ENCODE assay signal across 8 mouse cellular contexts in genomic region chr7:102221899-102222298, GRCm38 (mm10). TPM values are rescaled to one million over a fixed set of nuclear protein-coding genes. Genes with fewer than 3 reads are reported as not detected.
DNase-seq lines count a peak whose midpoint lies in the region; ATAC-seq and TF ChIP-seq lines count a peak whose summit lies in the region.

No protein-coding gene starts in this region.

- no peak for TF ChIP-seq EP300 in lung, postnatal 0 days (IDR thresholded peaks at IDR 0.05)

- H3K27me3 ChIP-seq in cerebellum, adult 2 months (ENCODE audit: control insufficient read depth, insufficient read depth, low read length), result no peaks in the 10 kb centered on the region
- no peaks in the 10 kb centered on the region for H3K27me3 ChIP-seq in lung, postnatal 0 days (replicated peaks; ENCODE audit: insufficient read depth, low read length)
- H3K27me3 ChIP-seq in limb, embryonic 14.5 days (ENCODE audit: control insufficient read depth, insufficient read depth, low read length), result no peaks in the 10 kb centered on the region
- H3K27me3 ChIP-seq in stomach, embryonic 16.5 days (ENCODE audit: control insufficient read depth, insufficient read depth, low read length), result no peaks in the 10 kb centered on the region

- TF ChIP-seq POLR2A in cerebellum, adult 2 months (IDR thresholded peaks at IDR 0.05; ENCODE audit: borderline replicate concordance, insufficient read depth, low read length), result no peak
- no peak for TF ChIP-seq POLR2A in lung, adult 2 months (IDR thresholded peaks at IDR 0.05; ENCODE audit: borderline replicate concordance, extremely low read depth, low read depth, low read length)
- no peak for TF ChIP-seq POLR2A in limb, embryonic 14.5 days (IDR thresholded peaks at IDR 0.05; ENCODE audit: borderline replicate concordance, extremely low read depth, insufficient read depth, insufficient read length)

- H3K4me1 ChIP-seq in cerebellum, adult 2 months (ENCODE audit: control insufficient read depth, insufficient read depth, low read length), result no peaks in the 10 kb centered on the region
- peaks cover 7% of the 10 kb centered on the region; the same call in 1 of the 2 replicates for H3K4me1 ChIP-seq in lung, postnatal 0 days (ENCODE audit: insufficient read depth, low read depth, low read length)
- peaks cover 9% of the 10 kb centered on the region for H3K4me1 ChIP-seq in lung, adult 2 months (ENCODE audit: control insufficient read depth, insufficient read depth, low read length)
- H3K4me1 ChIP-seq in limb, embryonic 14.5 days (ENCODE audit: control insufficient read depth, insufficient read depth, low read length), result no peaks in the 10 kb centered on the region
- H3K4me1 ChIP-seq in stomach, embryonic 16.5 days (ENCODE audit: control insufficient read depth, insufficient read depth, low read length), result peaks cover 13% of the 10 kb centered on the region; the same call in 1 of the 2 replicates

- peak overlapping the region; percentile 79 for H3K4me2 ChIP-seq in lung, postnatal 0 days (replicated peaks; ENCODE audit: low read depth, low read length)
- H3K4me2 ChIP-seq in limb, embryonic 14.5 days (replicated peaks; ENCODE audit: low read depth, low read length, severe bottlenecking), result peak overlapping the region; percentile 79
- peak overlapping the region; percentile 82 for H3K4me2 ChIP-seq in stomach, embryonic 16.5 days (ENCODE audit: low read depth, low read length)

- H3K9me3 ChIP-seq in lung, postnatal 0 days (ENCODE audit: low read length), result no peaks in the 10 kb centered on the region
- no peaks in the 10 kb centered on the region for H3K9me3 ChIP-seq in limb, embryonic 14.5 days (ENCODE audit: control insufficient read depth, low read length)
- no peaks in the 10 kb centered on the region for H3K9me3 ChIP-seq in stomach, embryonic 16.5 days (replicated peaks; ENCODE audit: control insufficient read depth, low read length)

- ATAC-seq in lung, postnatal 0 days, result no peak
- ATAC-seq in limb, embryonic 14.5 days (ENCODE audit: low FRiP score, low read depth), result no peak
- no peak for ATAC-seq in stomach, embryonic 16.5 days (ENCODE audit: insufficient read depth, low FRiP score)

- peak overlapping the region; percentile 47 for H3K4me3 ChIP-seq in cerebellum, adult 2 months (replicated peaks; ENCODE audit: insufficient read depth, low read depth, low read length)
- no peak overlapping the region for H3K4me3 ChIP-seq in lung, postnatal 0 days (ENCODE audit: low read depth, low read length)
- no peak overlapping the region for H3K4me3 ChIP-seq in lung, adult 2 months (replicated peaks; ENCODE audit: extremely low read depth, low read depth, low read length)
- H3K4me3 ChIP-seq in limb, embryonic 14.5 days (replicated peaks; ENCODE audit: low read length), result no peak overlapping the region
- peak overlapping the region; percentile 58; the same call in 1 of the 2 replicates for H3K4me3 ChIP-seq in stomach, embryonic 16.5 days (replicated peaks; ENCODE audit: low read length)

- no peak overlapping the region for H3K27ac ChIP-seq in cerebellum, adult 2 months (ENCODE audit: insufficient read depth, low read length)
- no peak overlapping the region for H3K27ac ChIP-seq in lung, postnatal 0 days (ENCODE audit: low read length)
- no peak overlapping the region for H3K27ac ChIP-seq in limb, embryonic 14.5 days (replicated peaks; ENCODE audit: low read depth, low read length)
- H3K27ac ChIP-seq in stomach, embryonic 16.5 days (ENCODE audit: low read length), result 0 out of 2 replicates have a peak overlapping the region, but pooled peaks have one; percentile 55

- DNase-seq in cerebellum, adult 2 months, result no peak
- DNase-seq in cerebellum, adult 18-20 months, result no peak
- no peak for DNase-seq in lung, postnatal 0 days (ENCODE audit: low spot score)
- DNase-seq in lung, adult 2 months, result no peak
- DNase-seq in limb, embryonic 14.5 days (ENCODE audit: low spot score), result no peak
- no peak for DNase-seq in left cerebral cortex, postnatal 36 days (ENCODE audit: low spot score in 2 of 2)
- no peak for DNase-seq in adrenal gland, adult 18-20 months (ENCODE audit: low spot score in 2 of 2)

- H3K36me3 ChIP-seq in lung, postnatal 0 days (ENCODE audit: insufficient read depth, low read length), result no peaks in the 10 kb centered on the region
- peaks cover under 1% of the 10 kb centered on the region; the same call in 1 of the 2 replicates for H3K36me3 ChIP-seq in limb, embryonic 14.5 days (ENCODE audit: control insufficient read depth, insufficient read depth, low read length)
- no peaks in the 10 kb centered on the region for H3K36me3 ChIP-seq in stomach, embryonic 16.5 days (ENCODE audit: control insufficient read depth, insufficient read depth, low read length)

- intact Hi-C loops in left cerebral cortex, postnatal 36 days (cut with DNase I), result no loop called here

- 55% methylated on average over 1 of the region's 1 CpGs for WGBS in cerebellum, adult 2 months
- WGBS in lung, postnatal 0 days, result 27% methylated on average over 1 of the region's 1 CpGs
- WGBS in lung, adult 2 months, result 14% methylated on average over 1 of the region's 1 CpGs
- WGBS in limb, embryonic 14.5 days, result 62% methylated on average over 1 of the region's 1 CpGs
- WGBS in stomach, embryonic 16.5 days, result 40% methylated on average over 1 of the region's 1 CpGs

- no peak for TF ChIP-seq CTCF in cerebellum, adult 2 months (IDR thresholded peaks at IDR 0.05; ENCODE audit: borderline replicate concordance, insufficient read depth, low read depth, low read length)
- TF ChIP-seq CTCF in lung, postnatal 0 days (IDR thresholded peaks at IDR 0.05), result no peak
- TF ChIP-seq CTCF in lung, adult 2 months (IDR thresholded peaks at IDR 0.05; ENCODE audit: insufficient read depth, low read length), result no peak

- no peak overlapping the region for H3K9ac ChIP-seq in lung, postnatal 0 days (replicated peaks; ENCODE audit: low read depth)
- no peak overlapping the region for H3K9ac ChIP-seq in limb, embryonic 14.5 days (ENCODE audit: low read depth, low read length, severe bottlenecking)
- H3K9ac ChIP-seq in stomach, embryonic 16.5 days (ENCODE audit: low read length), result no peak overlapping the region; the same call in 1 of the 2 replicates

RNA-seq across cellular contexts. Expression of gene Pgap2, which starts 11.9 kb away (rescaled TPM):
- polyA plus RNA-seq in cerebellum, adult 2 months (2012; rRNA removed), result 32.9 and 35.2 TPM in 2 replicates
- 109 and 137 TPM in 2 replicates for polyA plus RNA-seq in lung, postnatal 0 days (2015; fragmentation: Nextera tagmentation; extraction: Ambion mirVana)
- polyA plus RNA-seq in lung, adult 2 months (2012; rRNA removed), result 147 and 180 TPM in 2 replicates
- polyA plus RNA-seq in limb, embryonic 14.5 days (2012; rRNA removed), result 77.1 and 108 TPM in 2 replicates
- 94.2 and 102 TPM in 2 replicates for polyA plus RNA-seq in limb, embryonic 14.5 days (2014; fragmentation: Nextera tagmentation; extraction: Ambion mirVana)
- polyA plus RNA-seq in stomach, embryonic 16.5 days (2015; fragmentation: Nextera tagmentation; extraction: Ambion mirVana), result 109 and 126 TPM in 2 replicates
- 10 to 100 TPM; 22.1 to 23.1 TPM for total RNA-seq in left cerebral cortex, postnatal 36 days (2021)
- 10 to 100 TPM; 57.5 to 79.5 TPM for total RNA-seq in adrenal gland, adult 18-20 months (2021)

RNA-seq across cellular contexts. Expression of gene Nup98, which starts 11.9 kb away (rescaled TPM):
- 19.0 and 20.2 TPM in 2 replicates for polyA plus RNA-seq in cerebellum, adult 2 months (2012; rRNA removed)
- polyA plus RNA-seq in lung, postnatal 0 days (2015; fragmentation: Nextera tagmentation; extraction: Ambion mirVana), result 15.5 and 17.0 TPM in 2 replicates
- 14.2 and 17.8 TPM in 2 replicates for polyA plus RNA-seq in lung, adult 2 months (2012; rRNA removed)
- polyA plus RNA-seq in limb, embryonic 14.5 days (2012; rRNA removed), result 27.3 and 28.3 TPM in 2 replicates
- polyA plus RNA-seq in limb, embryonic 14.5 days (2014; fragmentation: Nextera tagmentation; extraction: Ambion mirVana), result 38.9 and 41.5 TPM in 2 replicates
- 34.5 and 35.0 TPM in 2 replicates for polyA plus RNA-seq in stomach, embryonic 16.5 days (2015; fragmentation: Nextera tagmentation; extraction: Ambion mirVana)
- total RNA-seq in left cerebral cortex, postnatal 36 days (2021), result 10 to 100 TPM; 34.0 to 44.5 TPM
- total RNA-seq in adrenal gland, adult 18-20 months (2021), result 10 to 100 TPM; 72.5 to 80.1 TPM

RNA-seq across cellular contexts. Expression of gene Rhog, which starts 34.0 kb away (rescaled TPM):
- polyA plus RNA-seq in cerebellum, adult 2 months (2012; rRNA removed), result 71.1 and 87.6 TPM in 2 replicates
- 133 and 141 TPM in 2 replicates for polyA plus RNA-seq in lung, postnatal 0 days (2015; fragmentation: Nextera tagmentation; extraction: Ambion mirVana)
- 101 and 113 TPM in 2 replicates for polyA plus RNA-seq in lung, adult 2 months (2012; rRNA removed)
- polyA plus RNA-seq in limb, embryonic 14.5 days (2012; rRNA removed), result 48.7 and 55.6 TPM in 2 replicates
- 70.3 and 73.7 TPM in 2 replicates for polyA plus RNA-seq in limb, embryonic 14.5 days (2014; fragmentation: Nextera tagmentation; extraction: Ambion mirVana)
- polyA plus RNA-seq in stomach, embryonic 16.5 days (2015; fragmentation: Nextera tagmentation; extraction: Ambion mirVana), result 62.0 and 68.0 TPM in 2 replicates
- 10 to 100 TPM; 25.5 to 31.0 TPM for total RNA-seq in left cerebral cortex, postnatal 36 days (2021)
- 10 to 100 TPM; 43.5 to 55.7 TPM for total RNA-seq in adrenal gland, adult 18-20 months (2021)

RNA-seq across cellular contexts. Expression of gene Stim1, which starts 45.7 kb away (rescaled TPM):
- 84.9 and 87.5 TPM in 2 replicates for polyA plus RNA-seq in cerebellum, adult 2 months (2012; rRNA removed)
- polyA plus RNA-seq in lung, postnatal 0 days (2015; fragmentation: Nextera tagmentation; extraction: Ambion mirVana), result 18.6 and 19.1 TPM in 2 replicates
- polyA plus RNA-seq in lung, adult 2 months (2012; rRNA removed), result 74.0 and 78.7 TPM in 2 replicates
- polyA plus RNA-seq in limb, embryonic 14.5 days (2012; rRNA removed), result 49.1 and 66.1 TPM in 2 replicates
- polyA plus RNA-seq in limb, embryonic 14.5 days (2014; fragmentation: Nextera tagmentation; extraction: Ambion mirVana), result 27.7 and 31.7 TPM in 2 replicates
- 33.7 and 36.1 TPM in 2 replicates for polyA plus RNA-seq in stomach, embryonic 16.5 days (2015; fragmentation: Nextera tagmentation; extraction: Ambion mirVana)
- 10 to 100 TPM; 88.5 to 92.8 TPM for total RNA-seq in left cerebral cortex, postnatal 36 days (2021)
- total RNA-seq in adrenal gland, adult 18-20 months (2021), result 10 to 100 TPM; 74.0 to 77.1 TPM

Comparison
In these comparisons a context has a peak if more than half of its experiments do, and no peak if none do; other contexts are left out.
1. H3K4me3 ChIP-seq: peak in cerebellum, adult 2 months (single experiment) and stomach, embryonic 16.5 days (single experiment); none in lung, postnatal 0 days (single experiment), lung, adult 2 months (single experiment) and limb, embryonic 14.5 days (single experiment).
2. Peak in every context shown above with its lines, with median percentiles within 50 percentile points of each other: H3K4me2 ChIP-seq.